Mouse (Mus musculus) forebrain, embryonic 15.5 days (tissue): ENCODE results near the gene Pitpnm2. TPM values are rescaled to one million over a fixed set of nuclear protein-coding genes. Genes with fewer than 3 reads are reported as not detected.
A peak's percentile ranks its signal among the peaks of the same experiment; 100 is the strongest.

Experiments used
- ATAC-seq: fragments of 200-750 bp; cut with Nextera tagmentation; replicated peaks from 2 replicates; pipeline ENCODE4 v1.8.0; 2017; ENCODE audit warnings: mild to moderate bottlenecking, moderate TSS enrichment, moderate library complexity
- H3K27ac ChIP-seq: fragments of 300-500 bp; sonication (generic); replicated peaks from 2 replicates; pipeline ENCODE4 v1.5.1; 2015; ENCODE audit warnings: mild to moderate bottlenecking, inconsistent platforms
- H3K27me3 ChIP-seq: fragments of 300-500 bp; sonication (generic); 2 replicates; pipeline ENCODE4 v1.6.1; 2015; ENCODE audit warnings: inconsistent platforms
- H3K36me3 ChIP-seq: fragments of 300-500 bp; sonication (generic); 2 replicates; pipeline ENCODE4 v1.6.1; 2015; ENCODE audit warnings: mild to moderate bottlenecking, inconsistent platforms
- H3K4me1 ChIP-seq: fragments of 300-500 bp; sonication (generic); 2 replicates; pipeline ENCODE4 v1.6.1; 2015; ENCODE audit warnings: inconsistent platforms
- H3K4me2 ChIP-seq: fragments of 300-500 bp; sonication (generic); replicated peaks from 2 replicates; pipeline ENCODE4 v1.6.1; 2015; ENCODE audit warnings: mild to moderate bottlenecking, inconsistent platforms
- H3K4me3 ChIP-seq: fragments of 300-500 bp; sonication (generic); 2 replicates; pipeline ENCODE4 v1.5.1; 2015; ENCODE audit warnings: mild to moderate bottlenecking, inconsistent platforms
- H3K9ac ChIP-seq: fragments of 300-500 bp; sonication (generic); replicated peaks from 2 replicates; pipeline ENCODE4 v1.6.1; 2015; ENCODE audit warnings: mild to moderate bottlenecking, inconsistent platforms
- H3K9me3 ChIP-seq: fragments of 300-500 bp; sonication (generic); 2 replicates; pipeline ENCODE4 v1.6.1; 2016; ENCODE audit warnings: inconsistent platforms
- WGBS: fragments of 180-500 bp; shearing (Covaris S2); methylation state at CpG from one replicate; pipeline ENCODE4 v1.1.7; 2015; ENCODE audit warnings: mixed read lengths; 5-methylcytosine and 5-hydroxymethylcytosine counted together
- polyA plus RNA-seq: library from polyadenylated mRNA; unstranded; fragments of >200 nt; fragmentation: Nextera tagmentation; extraction: Ambion mirVana; gene quantifications from 2 replicates; pipeline ENCODE4 v1.2.1, GENCODE M21; 2015

The Pitpnm2 gene
- polyA plus RNA-seq, 1 experiment from 2014 or later = 10.9 TPM

DNA sequence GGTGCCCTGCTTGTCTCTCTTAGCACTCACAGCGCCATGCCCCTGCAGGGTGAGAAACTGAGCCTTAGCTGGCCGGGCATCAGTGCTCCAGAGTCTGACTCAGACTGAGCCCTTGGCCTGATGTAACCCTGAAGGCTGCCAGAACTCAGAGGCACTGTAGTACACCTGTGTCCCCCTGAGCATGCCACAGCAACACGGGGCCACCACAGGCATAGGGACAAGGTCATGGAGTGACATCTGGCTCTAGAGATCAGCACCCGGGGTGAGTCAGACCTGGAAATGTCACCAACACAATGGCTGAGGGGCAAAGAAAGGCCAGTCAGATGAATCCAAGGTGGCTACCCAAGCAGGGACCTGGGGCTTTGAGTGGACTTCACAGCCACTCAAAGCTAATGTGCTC, 162.7 kb downstream of the Pitpnm2 start:
- 0 out of 2 replicates have a peak, but pooled peaks cover 5% of the 10 kb centered on the region for H3K4me1 ChIP-seq
- no peak overlapping the region for H3K27ac ChIP-seq
- H3K36me3 ChIP-seq = no peaks in the 10 kb centered on the region
- no peak overlapping the region for H3K4me2 ChIP-seq
- no peaks in the 10 kb centered on the region for H3K27me3 ChIP-seq
- H3K9me3 ChIP-seq = no peaks in the 10 kb centered on the region
- ATAC-seq = no peak
- no peak overlapping the region for H3K9ac ChIP-seq
- 88% methylated on average over 4 of the region's 4 CpGs for WGBS
- no peak overlapping the region for H3K4me3 ChIP-seq

- Histone ChIP-seq H3K4me1 (0 out of 2 replicates have a peak, but pooled peaks cover 5% of the 10 kb centered on the region), H3K36me3 (no peaks in the 10 kb centered on the region), H3K9me3 (no peaks in the 10 kb centered on the region), H3K4me2 (no peak overlapping the region), H3K27me3 (no peaks in the 10 kb centered on the region), H3K27ac (no peak overlapping the region), H3K4me3 (no peak overlapping the region), H3K9ac (0 out of 2 replicates have a peak overlapping the region, but pooled peaks have one; percentile 10)
- no peak for ATAC-seq
- WGBS = 79% methylated on average over 3 of the region's 3 CpGs
Measured at GRCm38 (mm10) chr5:124085513-124085912, 164.0 kb downstream of the Pitpnm2 start.

DNA sequence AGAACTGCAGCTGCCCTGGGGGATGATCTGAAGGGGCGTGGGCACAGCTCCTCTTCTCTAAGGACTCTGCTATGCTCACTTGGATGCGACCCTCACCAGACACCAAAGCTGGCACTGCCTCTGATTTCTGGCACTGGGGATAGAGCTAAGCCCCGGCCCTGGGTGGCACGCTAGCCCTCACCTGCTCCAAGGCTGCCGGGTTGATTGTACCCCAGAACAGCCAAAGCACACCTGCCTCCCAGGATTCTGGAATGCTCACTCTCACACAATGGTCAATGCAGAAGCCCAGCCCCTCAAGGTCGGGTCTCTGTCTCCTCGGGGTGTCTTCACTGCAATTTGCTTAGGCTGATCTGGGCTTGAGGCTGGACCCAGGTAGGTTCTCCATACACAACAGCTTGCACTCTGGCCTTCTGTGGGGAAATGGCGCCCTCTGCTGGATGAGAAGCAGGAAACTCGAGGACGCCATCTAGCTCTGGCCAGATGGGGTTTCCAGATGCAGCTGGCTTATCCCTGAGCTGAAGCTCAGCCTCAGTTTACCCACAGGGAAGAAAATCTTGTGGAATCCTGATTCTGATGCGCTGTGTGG, 164.9 kb downstream of the Pitpnm2 start:
- Histone ChIP-seq H3K9me3 (no peaks in the 10 kb centered on the region), H3K4me2 (no peak overlapping the region), H3K4me3 (no peak overlapping the region), H3K4me1 (peaks cover 12% of the 10 kb centered on the region; the same call in 1 of the 2 replicates), H3K27ac (no peak overlapping the region), H3K27me3 (no peaks in the 10 kb centered on the region), H3K9ac (no peak overlapping the region), H3K36me3 (no peaks in the 10 kb centered on the region)
- peak; percentile 53 for ATAC-seq
- 37% methylated on average over 11 of the region's 11 CpGs for WGBS

DNA sequence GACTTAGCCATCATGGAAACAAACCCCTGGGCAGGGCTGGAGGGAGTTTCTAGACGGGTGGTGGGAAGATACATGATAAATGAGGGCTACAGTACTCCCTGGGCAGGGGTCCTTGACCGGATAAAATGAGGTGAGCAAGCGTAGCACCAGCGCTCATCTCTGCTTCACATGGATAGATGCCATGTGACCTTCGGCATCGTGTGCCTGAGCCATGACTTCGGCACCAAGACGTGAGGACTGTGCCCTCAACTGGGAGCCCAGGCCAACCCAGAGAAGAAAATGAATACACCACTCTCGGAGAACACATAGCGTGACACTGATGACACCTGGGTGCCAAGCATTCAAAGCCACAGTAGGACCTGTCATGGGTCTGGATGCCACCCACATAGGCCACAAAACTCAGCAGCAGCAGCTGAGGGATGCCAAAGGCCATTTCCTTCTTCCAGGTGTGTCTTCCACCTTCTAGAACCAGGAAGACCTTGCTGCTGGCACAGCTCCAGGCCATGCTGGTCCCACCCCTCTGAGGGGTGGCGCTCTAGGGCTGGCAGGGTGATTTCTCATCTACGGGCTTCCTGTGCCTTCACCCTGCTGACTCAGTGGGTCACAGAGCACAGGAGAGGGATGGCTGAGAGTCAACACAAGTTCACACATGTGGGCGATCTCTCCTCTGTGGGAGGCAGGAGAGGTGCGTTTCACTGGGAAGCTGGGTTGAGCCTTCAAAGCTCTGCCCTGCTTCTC, 165.5 kb downstream of the Pitpnm2 start:
- no peak overlapping the region for H3K4me2 ChIP-seq
- no peaks in the 10 kb centered on the region for H3K9me3 ChIP-seq
- peaks cover 19% of the 10 kb centered on the region for H3K4me1 ChIP-seq
- H3K9ac ChIP-seq = no peak overlapping the region
- no peaks in the 10 kb centered on the region for H3K27me3 ChIP-seq
- no peak overlapping the region for H3K27ac ChIP-seq
- no peak for ATAC-seq
- H3K36me3 ChIP-seq = no peaks in the 10 kb centered on the region
- 91% methylated on average over 14 of the region's 14 CpGs for WGBS
- no peak overlapping the region for H3K4me3 ChIP-seq

DNA sequence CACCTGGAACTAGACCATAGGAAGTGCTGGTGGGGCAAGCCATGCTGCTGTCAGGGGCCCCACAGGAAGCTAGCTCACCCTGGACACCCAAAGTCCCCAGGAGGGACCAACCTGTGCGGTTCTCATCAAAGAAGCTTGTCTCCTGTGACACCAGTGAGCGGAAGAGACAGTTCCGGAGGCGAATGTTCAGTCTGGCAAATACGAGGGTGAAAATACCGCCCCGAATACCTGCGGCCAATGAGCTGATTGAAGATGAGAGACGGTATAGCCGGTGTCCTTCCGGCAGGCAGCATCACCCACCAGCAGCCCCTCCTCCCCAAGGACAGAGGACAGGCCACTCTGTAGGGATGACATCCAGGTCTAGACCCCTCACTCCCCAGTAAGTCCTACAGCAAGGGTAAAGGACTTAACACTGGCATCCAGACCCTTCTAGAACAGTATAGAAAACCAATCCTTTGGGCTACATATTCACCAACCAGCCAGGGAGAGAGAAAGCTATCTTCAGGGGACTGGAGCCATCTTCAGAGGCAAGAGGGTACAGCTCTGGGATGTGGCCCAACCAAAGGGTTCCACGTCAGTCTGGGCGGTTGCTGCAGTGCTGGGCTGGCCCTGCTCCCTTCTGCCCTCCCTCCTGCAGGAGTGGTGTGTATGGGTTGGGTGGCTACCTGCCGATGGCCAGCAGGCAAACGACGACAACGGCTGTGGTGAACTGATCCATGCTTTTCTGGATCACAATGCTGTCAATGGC, 166.4 kb downstream of the Pitpnm2 start:
- ATAC-seq = no peak
- 90% methylated on average over 17 of the region's 17 CpGs for WGBS

DNA sequence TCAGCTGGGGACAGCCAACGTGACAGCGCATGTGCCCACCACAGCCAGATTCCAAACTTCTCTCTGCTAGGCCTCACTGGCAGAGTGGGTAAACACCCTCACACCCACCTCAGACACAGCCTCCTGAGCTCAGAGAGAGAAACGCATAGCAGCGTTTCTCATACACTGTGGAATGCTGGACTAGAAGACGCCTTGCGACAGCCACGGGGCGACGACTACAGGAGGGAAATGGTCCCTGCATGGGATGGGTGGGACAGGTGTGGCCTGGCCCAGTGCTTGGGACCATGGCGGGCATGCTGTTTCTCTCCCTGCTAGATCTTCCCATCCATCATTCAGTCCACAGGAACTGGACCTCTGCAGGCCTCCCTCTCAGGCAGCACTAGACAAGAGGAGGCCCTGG, 167.1 kb downstream of the Pitpnm2 start:
- no peak for ATAC-seq

More for the DNA sequence above, 166.4 kb downstream of the Pitpnm2 start:
- Histone ChIP-seq H3K4me3 (no peak overlapping the region), H3K27me3 (no peaks in the 10 kb centered on the region), H3K9me3 (no peaks in the 10 kb centered on the region), H3K9ac (no peak overlapping the region), H3K4me1 (peaks cover 28% of the 10 kb centered on the region), H3K27ac (no peak overlapping the region), H3K36me3 (no peaks in the 10 kb centered on the region), H3K4me2 (no peak overlapping the region)

DNA sequence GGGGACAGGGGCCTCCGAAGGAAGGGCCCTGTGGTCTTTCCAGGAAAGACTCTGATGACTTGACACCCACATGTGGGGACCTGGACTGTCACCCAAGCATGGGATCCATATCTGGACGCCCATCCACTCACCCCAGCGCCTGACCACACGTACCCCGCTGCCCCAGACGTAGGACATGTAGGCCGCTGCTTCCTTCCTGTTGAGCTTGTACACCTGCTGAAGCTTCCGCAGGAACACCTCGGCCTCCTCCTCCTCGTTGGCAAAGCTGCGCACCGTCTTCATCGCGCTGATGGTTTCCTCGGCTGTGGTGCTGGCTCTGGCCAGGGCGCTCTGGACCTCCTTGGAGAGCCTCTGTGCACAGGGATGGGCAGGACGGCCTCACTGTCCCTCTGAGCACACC, 169.7 kb downstream of the Pitpnm2 start:
- H3K27ac ChIP-seq = no peak overlapping the region
- peaks cover 41% of the 10 kb centered on the region for H3K4me1 ChIP-seq

More for the DNA sequence above, 167.1 kb downstream of the Pitpnm2 start:
- Histone ChIP-seq H3K4me3 (no peak overlapping the region), H3K4me1 (peaks cover 35% of the 10 kb centered on the region), H3K27me3 (no peaks in the 10 kb centered on the region), H3K9ac (no peak overlapping the region), H3K27ac (no peak overlapping the region), H3K4me2 (no peak overlapping the region), H3K9me3 (no peaks in the 10 kb centered on the region), H3K36me3 (no peaks in the 10 kb centered on the region)
- 94% methylated on average over 10 of the region's 10 CpGs for WGBS

DNA sequence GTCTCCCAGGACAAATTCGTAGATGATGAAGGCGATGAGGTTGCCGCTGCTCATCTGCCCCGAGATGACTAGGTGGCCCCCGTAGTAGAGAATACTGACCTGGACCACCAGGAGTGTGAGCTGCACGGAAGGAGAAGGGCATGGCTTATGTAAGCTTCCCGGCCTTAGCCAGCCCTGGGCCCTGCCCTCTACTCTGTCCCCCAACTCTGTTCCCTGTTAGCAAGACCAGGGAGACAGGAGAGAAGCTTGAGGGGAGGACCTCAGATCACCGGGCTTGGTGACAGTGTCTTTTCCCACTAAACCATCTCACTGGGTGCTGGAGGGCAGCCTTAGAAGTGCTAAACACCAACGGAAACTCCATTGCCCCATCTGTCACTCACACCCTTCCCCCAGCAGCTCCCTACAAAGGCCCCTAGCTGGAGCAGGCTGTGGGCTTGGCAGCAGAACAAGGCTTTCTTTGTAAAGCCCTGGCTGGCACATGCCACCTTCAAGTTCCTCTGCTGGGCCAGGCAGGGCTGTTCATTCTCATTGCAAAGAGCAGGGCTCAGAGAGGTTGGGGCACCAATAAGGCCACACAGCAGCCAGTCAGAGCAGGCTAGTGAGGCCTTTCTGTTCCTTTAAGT, 170.7 kb downstream of the Pitpnm2 start:
- H3K4me3 ChIP-seq = no peak overlapping the region
- H3K27ac ChIP-seq = peak overlapping the region; percentile 90
- 35% methylated on average over 9 of the region's 9 CpGs for WGBS
- H3K36me3 ChIP-seq = no peaks in the 10 kb centered on the region
- ATAC-seq = peak; percentile 88
- no peaks in the 10 kb centered on the region for H3K27me3 ChIP-seq
- peak overlapping the region; percentile 19; the same call in 1 of the 2 replicates for H3K9ac ChIP-seq
- H3K9me3 ChIP-seq = no peaks in the 10 kb centered on the region
- H3K4me2 ChIP-seq = peak overlapping the region; percentile 30
- H3K4me1 ChIP-seq = peaks cover 38% of the 10 kb centered on the region

More for the DNA sequence above, 169.7 kb downstream of the Pitpnm2 start:
- no peak overlapping the region for H3K9ac ChIP-seq
- no peak overlapping the region for H3K4me3 ChIP-seq
- H3K4me2 ChIP-seq = no peak overlapping the region
- no peaks in the 10 kb centered on the region for H3K9me3 ChIP-seq
- WGBS = 93% methylated on average over 17 of the region's 17 CpGs
- H3K36me3 ChIP-seq = no peaks in the 10 kb centered on the region
- ATAC-seq = no peak
- H3K27me3 ChIP-seq = no peaks in the 10 kb centered on the region

GRCm38 (mm10) chr5:124077856-124078460, 171.6 kb downstream of the Pitpnm2 start:
- no peak overlapping the region for H3K9ac ChIP-seq
- H3K4me1 ChIP-seq = peaks cover 42% of the 10 kb centered on the region
- ATAC-seq = no peak

DNA sequence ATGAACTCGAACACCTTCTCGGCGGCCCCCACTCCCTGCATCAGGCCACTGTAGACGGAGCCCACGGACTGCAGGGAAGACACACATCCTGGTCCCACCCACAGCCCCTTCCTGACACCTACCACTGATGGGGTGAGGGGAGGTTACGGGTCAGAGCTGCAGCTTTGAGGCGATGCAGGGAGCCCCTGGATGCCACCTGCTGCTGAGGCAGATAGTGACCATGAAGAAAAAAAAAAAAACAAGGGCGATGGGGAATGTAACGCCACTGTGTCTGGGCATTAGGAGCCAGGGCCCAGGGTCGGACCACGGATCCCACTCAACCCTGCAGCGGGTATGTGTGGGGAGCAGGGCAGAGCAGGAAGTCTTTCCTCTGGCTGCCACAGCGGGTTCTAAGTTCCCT, 172.3 kb downstream of the Pitpnm2 start:
- no peak for ATAC-seq
- Histone ChIP-seq H3K4me3 (no peak overlapping the region), H3K4me1 (peaks cover 42% of the 10 kb centered on the region), H3K9ac (no peak overlapping the region), H3K9me3 (no peaks in the 10 kb centered on the region), H3K4me2 (no peak overlapping the region), H3K27me3 (no peaks in the 10 kb centered on the region), H3K27ac (no peak overlapping the region), H3K36me3 (no peaks in the 10 kb centered on the region)
- 86% methylated on average over 13 of the region's 13 CpGs for WGBS

More at GRCm38 (mm10) chr5:124077856-124078460, 171.6 kb downstream of the Pitpnm2 start:
- Histone ChIP-seq H3K27me3 (no peaks in the 10 kb centered on the region), H3K4me2 (peak overlapping the region; percentile 30; the same call in 1 of the 2 replicates), H3K36me3 (no peaks in the 10 kb centered on the region), H3K27ac (peak overlapping the region; percentile 90), H3K9me3 (no peaks in the 10 kb centered on the region), H3K4me3 (no peak overlapping the region)
- 51% methylated on average over 6 of the region's 6 CpGs for WGBS

GRCm38 (mm10) chr5:124076559-124076958, 173.0 kb downstream of the Pitpnm2 start:
- Histone ChIP-seq H3K27me3 (no peaks in the 10 kb centered on the region), H3K36me3 (no peaks in the 10 kb centered on the region), H3K27ac (no peak overlapping the region), H3K9ac (no peak overlapping the region), H3K4me2 (no peak overlapping the region), H3K9me3 (no peaks in the 10 kb centered on the region), H3K4me1 (peaks cover 46% of the 10 kb centered on the region), H3K4me3 (no peak overlapping the region)
- WGBS = 62% methylated on average over 9 of the region's 9 CpGs
- no peak for ATAC-seq
